Mouse (Mus musculus) intestine, embryonic 15.5 days (tissue): Measurements from ENCODE around the gene Pola1. TPM values are rescaled to one million over a fixed set of nuclear protein-coding genes. Genes with fewer than 3 reads are reported as not detected.

Experiments used
- ATAC-seq: fragments of 200-750 bp; cut with Nextera tagmentation; 2 replicates; pipeline ENCODE4 v1.8.0; 2017; ENCODE audit warnings: moderate TSS enrichment, moderate library complexity
- H3K27ac ChIP-seq: fragments of 300-500 bp; sonication (generic); 2 replicates; pipeline ENCODE4 v1.5.1; 2015; ENCODE audit warnings: mild to moderate bottlenecking, inconsistent platforms
- H3K27me3 ChIP-seq: fragments of 300-500 bp; sonication (generic); replicated peaks from 2 replicates; pipeline ENCODE4 v1.6.1; 2015; ENCODE audit warnings: inconsistent platforms
- H3K36me3 ChIP-seq: fragments of 300-500 bp; sonication (generic); 2 replicates; pipeline ENCODE4 v1.6.1; 2015; ENCODE audit warnings: inconsistent platforms
- H3K4me1 ChIP-seq: fragments of 300-500 bp; sonication (generic); replicated peaks from 2 replicates; pipeline ENCODE4 v1.6.1; 2015; ENCODE audit warnings: inconsistent platforms
- H3K4me2 ChIP-seq: fragments of 300-500 bp; sonication (generic); replicated peaks from 2 replicates; pipeline ENCODE4 v1.6.1; 2015; ENCODE audit warnings: mild to moderate bottlenecking, inconsistent platforms
- H3K4me3 ChIP-seq: fragments of 300-500 bp; sonication (generic); replicated peaks from 2 replicates; pipeline ENCODE4 v1.5.1; 2015; ENCODE audit warnings: inconsistent platforms
- H3K9ac ChIP-seq: fragments of 300-500 bp; sonication (generic); 2 replicates; pipeline ENCODE4 v1.6.1; 2015; ENCODE audit warnings: inconsistent platforms
- H3K9me3 ChIP-seq: fragments of 300-500 bp; sonication (generic); 2 replicates; pipeline ENCODE4 v1.6.1; 2016; ENCODE audit warnings: inconsistent platforms
- WGBS: fragments of 180-500 bp; shearing (Covaris S2); methylation state at CpG from one replicate; pipeline ENCODE4 v1.1.7; 2015; 5-methylcytosine and 5-hydroxymethylcytosine counted together
- polyA plus RNA-seq: library from polyadenylated mRNA; unstranded; fragments of >200 nt; fragmentation: Nextera tagmentation; extraction: Ambion mirVana; gene quantifications from 2 replicates; pipeline ENCODE4 v1.2.1, GENCODE M21; 2015

Gene Pola1
- polyA plus RNA-seq, 1 experiment from 2014 or later, result 17.9 TPM

DNA sequence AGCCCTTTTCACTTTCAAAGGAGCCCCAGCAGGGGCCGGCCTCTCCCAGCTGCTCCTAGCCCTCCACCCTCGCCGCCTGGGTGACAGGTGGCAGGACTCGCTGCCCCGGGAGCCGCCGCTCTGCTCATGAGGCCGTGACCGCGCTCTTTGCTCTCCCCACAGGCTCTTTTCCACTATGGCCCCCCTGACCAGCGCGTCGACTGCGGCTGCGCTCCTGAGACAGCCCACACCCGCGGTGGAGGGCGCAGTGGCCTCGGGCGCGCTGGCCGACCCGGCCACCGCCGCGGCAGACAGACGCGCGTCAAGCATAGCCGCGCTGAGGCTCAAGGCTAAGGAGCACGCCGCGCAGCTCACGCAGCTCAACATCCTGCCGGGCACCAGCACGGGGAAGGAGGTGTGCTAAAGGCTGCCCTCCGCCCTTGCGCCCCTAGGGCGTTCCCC is 334.9 kb downstream of the Pola1 start:
- Histone ChIP-seq H3K36me3 (no peaks in the 10 kb centered on the region), H3K4me2 (peak overlapping the region; percentile 50), H3K27me3 (peaks cover 72% of the 10 kb centered on the region), H3K27ac (no peak overlapping the region), H3K9ac (no peak overlapping the region), H3K9me3 (no peaks in the 10 kb centered on the region), H3K4me3 (peak overlapping the region; percentile 15; the same call in 1 of the 2 replicates), H3K4me1 (no peaks in the 10 kb centered on the region)
- WGBS, result 19% methylated on average over 40 of the region's 40 CpGs
- ATAC-seq, result peak; percentile 31; the same call in 1 of the 2 replicates

DNA sequence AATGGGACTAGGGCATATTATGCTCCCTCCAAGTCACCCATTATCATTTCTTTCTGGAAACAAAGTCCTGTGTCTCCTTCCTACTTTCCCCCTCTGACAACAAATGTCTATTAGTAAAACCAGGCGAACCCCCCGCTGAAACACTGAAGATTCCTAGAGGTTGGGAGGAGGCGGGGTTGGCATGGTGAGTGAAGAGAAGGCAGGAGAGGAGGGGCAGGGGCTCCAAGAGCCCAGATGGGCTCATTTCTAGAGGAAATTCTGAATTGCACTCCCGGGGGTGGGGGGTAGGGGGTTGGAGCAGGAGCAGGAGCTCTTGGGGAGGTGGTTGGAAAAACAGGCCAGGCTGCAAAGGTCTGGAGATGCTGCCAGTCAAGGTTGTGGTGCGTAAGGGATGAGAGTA is 336.1 kb downstream of the Pola1 start:
- 31% methylated on average over 5 of the region's 5 CpGs for WGBS

GRCm38 (mm10) chrX:93294736-93295490 is 337.0 kb downstream of the Pola1 start:
- H3K36me3 ChIP-seq, result no peaks in the 10 kb centered on the region
- peaks cover 71% of the 10 kb centered on the region for H3K27me3 ChIP-seq
- no peak overlapping the region for H3K4me2 ChIP-seq
- no peak for ATAC-seq
- 21% methylated on average over 25 of the region's 25 CpGs for WGBS
- no peak overlapping the region for H3K27ac ChIP-seq
- H3K9me3 ChIP-seq, result no peaks in the 10 kb centered on the region
- H3K4me1 ChIP-seq, result no peaks in the 10 kb centered on the region
- H3K4me3 ChIP-seq, result no peak overlapping the region
- no peak overlapping the region for H3K9ac ChIP-seq

More for the DNA sequence above, 336.1 kb downstream of the Pola1 start:
- H3K9me3 ChIP-seq, result no peaks in the 10 kb centered on the region
- peaks cover 70% of the 10 kb centered on the region for H3K27me3 ChIP-seq
- H3K4me1 ChIP-seq, result no peaks in the 10 kb centered on the region
- no peak overlapping the region for H3K9ac ChIP-seq
- no peak for ATAC-seq
- no peak overlapping the region for H3K4me2 ChIP-seq
- H3K4me3 ChIP-seq, result no peak overlapping the region
- H3K36me3 ChIP-seq, result no peaks in the 10 kb centered on the region
- H3K27ac ChIP-seq, result no peak overlapping the region

- Histone ChIP-seq H3K27me3 (peaks cover 74% of the 10 kb centered on the region), H3K4me1 (0 out of 2 replicates have a peak, but pooled peaks cover 5% of the 10 kb centered on the region)
These were observed 339.9 kb downstream of the Pola1 start for GRCm38 (mm10) chrX:93292031-93292430.

GRCm38 (mm10) chrX:93289851-93290380 is 342.0 kb downstream of the Pola1 start:
- Histone ChIP-seq H3K4me3 (no peak overlapping the region), H3K36me3 (no peaks in the 10 kb centered on the region), H3K9me3 (no peaks in the 10 kb centered on the region), H3K4me2 (no peak overlapping the region), H3K9ac (no peak overlapping the region), H3K27ac (no peak overlapping the region), H3K4me1 (0 out of 2 replicates have a peak, but pooled peaks cover 5% of the 10 kb centered on the region), H3K27me3 (peaks cover 73% of the 10 kb centered on the region)
- ATAC-seq, result no peak
- WGBS, result 13% methylated on average over 12 of the region's 12 CpGs

More at GRCm38 (mm10) chrX:93292031-93292430, 339.9 kb downstream of the Pola1 start:
- no peaks in the 10 kb centered on the region for H3K9me3 ChIP-seq
- H3K4me3 ChIP-seq, result no peak overlapping the region
- WGBS, result 17% methylated on average over 6 of the region's 6 CpGs
- no peaks in the 10 kb centered on the region for H3K36me3 ChIP-seq
- H3K27ac ChIP-seq, result no peak overlapping the region
- ATAC-seq, result no peak
- no peak overlapping the region for H3K9ac ChIP-seq
- H3K4me2 ChIP-seq, result no peak overlapping the region

DNA sequence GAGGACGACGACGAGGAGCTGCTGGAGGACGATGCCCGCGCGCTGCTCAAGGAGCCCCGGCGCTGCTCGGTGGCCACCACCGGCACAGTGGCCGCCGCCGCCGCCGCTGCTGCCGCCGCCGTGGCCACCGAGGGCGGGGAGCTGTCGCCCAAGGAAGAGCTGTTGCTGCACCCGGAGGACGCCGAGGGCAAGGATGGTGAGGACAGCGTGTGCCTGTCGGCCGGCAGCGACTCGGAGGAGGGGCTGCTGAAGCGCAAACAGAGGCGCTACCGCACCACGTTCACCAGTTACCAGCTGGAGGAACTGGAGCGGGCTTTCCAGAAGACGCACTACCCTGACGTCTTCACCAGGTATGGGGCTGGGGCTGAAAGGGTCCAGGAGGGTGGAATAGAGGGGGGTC is 342.9 kb downstream of the Pola1 start:
- Histone ChIP-seq H3K4me2 (peak overlapping the region; percentile 58), H3K27ac (no peak overlapping the region), H3K36me3 (no peaks in the 10 kb centered on the region), H3K27me3 (peaks cover 73% of the 10 kb centered on the region), H3K4me1 (0 out of 2 replicates have a peak, but pooled peaks cover 5% of the 10 kb centered on the region), H3K9ac (no peak overlapping the region), H3K9me3 (no peaks in the 10 kb centered on the region), H3K4me3 (peak overlapping the region; percentile 29)
- no peak for ATAC-seq
- 18% methylated on average over 37 of the region's 37 CpGs for WGBS

GRCm38 (mm10) chrX:93288339-93288738 is 343.6 kb downstream of the Pola1 start:
- peak overlapping the region; percentile 58 for H3K4me2 ChIP-seq
- H3K36me3 ChIP-seq, result no peaks in the 10 kb centered on the region
- peak overlapping the region; percentile 29 for H3K4me3 ChIP-seq
- ATAC-seq, result no peak
- 0 out of 2 replicates have a peak, but pooled peaks cover 5% of the 10 kb centered on the region for H3K4me1 ChIP-seq
- WGBS, result 22% methylated on average over 20 of the region's 37 CpGs
- no peak overlapping the region for H3K27ac ChIP-seq
- H3K9me3 ChIP-seq, result no peaks in the 10 kb centered on the region
- H3K9ac ChIP-seq, result no peak overlapping the region
- H3K27me3 ChIP-seq, result peaks cover 67% of the 10 kb centered on the region

DNA sequence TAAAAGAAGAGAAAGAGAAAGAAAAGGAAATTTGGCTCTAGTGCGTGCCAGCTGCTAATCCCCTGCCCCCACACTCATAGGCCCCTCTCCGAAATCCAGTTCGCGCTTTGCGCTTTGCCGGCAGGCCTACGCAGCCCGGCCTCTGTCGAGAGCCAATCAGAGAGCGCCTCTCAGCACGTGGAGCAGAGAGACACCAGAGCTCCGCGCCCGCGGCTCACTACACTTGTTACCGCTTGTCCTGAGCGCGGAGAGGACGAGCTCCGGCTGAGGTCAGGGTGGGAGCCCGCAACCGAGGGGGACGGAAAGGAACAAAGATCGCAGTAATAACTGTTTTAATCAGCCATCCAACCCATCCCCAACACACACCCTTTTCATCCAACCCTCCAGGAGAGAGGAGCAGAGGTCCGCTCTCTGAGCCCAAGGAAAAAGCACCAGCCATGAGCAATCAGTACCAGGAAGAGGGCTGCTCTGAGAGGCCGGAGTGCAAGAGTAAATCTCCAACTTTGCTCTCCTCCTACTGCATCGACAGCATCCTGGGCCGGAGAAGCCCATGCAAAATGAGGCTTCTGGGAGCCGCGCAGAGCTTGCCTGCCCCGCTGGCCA is 345.6 kb downstream of the Pola1 start, which contains the start of gene Arx:
TSS of gene Arx (plus strand) at position 155 of the 603 bp plus-strand sequence.
- ATAC-seq, result peak; percentile 93
- H3K36me3 ChIP-seq, result no peaks in the 10 kb centered on the region
- no peak within 1 kb of the TSS for H3K4me3 ChIP-seq
- peak within 1 kb of the TSS; percentile 30; the same call in 1 of the 2 replicates for H3K4me2 ChIP-seq
- no peaks in the 10 kb centered on the region for H3K9me3 ChIP-seq
- H3K27ac ChIP-seq, result no peak within 1 kb of the TSS
- H3K27me3 ChIP-seq, result peaks cover 70% of the 10 kb centered on the region
- H3K9ac ChIP-seq, result no peak within 1 kb of the TSS
- 0 out of 2 replicates have a peak, but pooled peaks cover 5% of the 10 kb centered on the region for H3K4me1 ChIP-seq
- 26% methylated on average over 31 of the region's 31 CpGs for WGBS

DNA sequence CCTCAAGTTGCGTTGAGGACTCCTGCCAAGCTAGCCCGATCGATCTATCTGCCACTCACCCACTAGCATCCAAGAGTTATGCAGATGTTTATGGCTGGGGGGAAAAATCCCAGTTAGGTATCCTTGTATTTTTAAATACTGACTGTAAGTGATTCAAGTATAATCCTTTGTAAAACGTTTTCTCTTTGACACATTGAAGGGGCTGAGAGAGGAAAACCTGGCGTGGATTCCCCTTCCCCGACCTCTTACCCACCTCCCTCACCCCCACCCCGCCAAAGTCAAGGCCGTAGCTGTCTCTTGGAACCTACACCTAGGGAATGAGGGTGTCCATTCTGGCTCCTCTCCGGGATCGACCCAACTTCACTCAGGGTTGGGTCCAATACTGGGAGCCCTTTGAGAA is 346.9 kb downstream of the Pola1 start:
- Histone ChIP-seq H3K9ac (no peak overlapping the region), H3K36me3 (no peaks in the 10 kb centered on the region), H3K4me1 (0 out of 2 replicates have a peak, but pooled peaks cover 5% of the 10 kb centered on the region), H3K4me3 (no peak overlapping the region), H3K4me2 (no peak overlapping the region), H3K27ac (no peak overlapping the region), H3K9me3 (no peaks in the 10 kb centered on the region), H3K27me3 (peaks cover 67% of the 10 kb centered on the region)
- no peak for ATAC-seq
- 22% methylated on average over 10 of the region's 10 CpGs for WGBS

DNA sequence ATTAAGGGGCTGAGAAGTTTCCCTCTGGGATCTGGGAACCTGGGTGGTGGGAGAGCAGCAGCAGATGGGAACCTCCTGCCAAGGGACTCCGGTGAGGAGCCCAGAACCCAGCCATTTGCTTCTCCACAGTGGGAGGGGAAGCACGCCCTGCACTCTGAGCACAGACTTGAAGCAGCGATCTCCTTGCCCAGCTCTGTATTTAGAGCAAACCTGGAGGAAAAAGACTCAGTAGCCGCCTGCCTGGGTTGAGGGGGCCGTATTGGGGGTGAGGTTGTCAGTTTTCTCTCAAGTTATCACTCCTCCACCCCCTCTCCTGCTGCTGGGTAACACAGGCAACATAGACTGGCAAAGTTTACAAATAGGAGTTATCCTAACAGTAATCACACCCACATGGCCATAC is 350.2 kb downstream of the Pola1 start:
- no peak for ATAC-seq
- no peaks in the 10 kb centered on the region for H3K36me3 ChIP-seq
- peaks cover 40% of the 10 kb centered on the region for H3K27me3 ChIP-seq
- no peaks in the 10 kb centered on the region for H3K9me3 ChIP-seq
- H3K27ac ChIP-seq, result no peak overlapping the region
- no peak overlapping the region for H3K4me3 ChIP-seq
- no peaks in the 10 kb centered on the region for H3K4me1 ChIP-seq
- H3K4me2 ChIP-seq, result peak overlapping the region; percentile 15; the same call in 1 of the 2 replicates
- no peak overlapping the region for H3K9ac ChIP-seq
- 20% methylated on average over 5 of the region's 5 CpGs for WGBS

DNA sequence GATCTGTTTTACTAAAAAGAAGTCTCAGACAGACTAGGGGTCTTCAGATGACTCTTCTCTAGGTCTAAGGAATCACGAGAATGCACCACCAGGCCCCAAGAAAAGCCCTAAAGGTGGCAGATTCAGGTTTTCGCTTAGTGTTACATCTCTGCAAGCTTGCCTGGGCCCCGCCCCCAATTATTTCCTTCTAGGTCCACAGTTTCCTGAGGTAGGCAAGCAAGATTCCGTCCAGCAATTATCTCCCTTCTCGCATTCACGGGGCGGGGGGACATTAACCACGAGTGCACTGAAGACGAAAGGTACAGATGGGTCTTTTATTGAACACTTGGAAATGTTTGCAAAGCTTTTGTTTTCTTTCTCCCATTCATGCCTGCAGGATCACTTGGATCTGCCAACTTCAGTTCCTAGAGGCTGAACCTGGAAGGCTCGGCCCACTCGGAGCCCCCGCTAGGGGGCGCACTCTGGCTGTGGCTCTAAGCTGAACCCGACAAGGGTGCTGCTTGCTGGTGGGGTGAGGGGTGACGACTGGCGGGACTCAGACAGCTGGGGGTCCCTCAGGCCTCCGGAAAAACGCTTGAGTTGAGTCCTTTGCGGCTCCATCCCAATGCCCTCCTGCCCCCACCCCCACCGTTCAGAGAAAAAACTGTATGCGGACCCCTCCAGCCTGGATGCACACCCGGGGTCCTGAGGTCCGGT is 350.8 kb downstream of the Pola1 start:
- H3K4me1 ChIP-seq, result no peaks in the 10 kb centered on the region
- H3K27ac ChIP-seq, result no peak overlapping the region
- H3K36me3 ChIP-seq, result no peaks in the 10 kb centered on the region
- H3K4me2 ChIP-seq, result peak overlapping the region; percentile 15; the same call in 1 of the 2 replicates
- peaks cover 36% of the 10 kb centered on the region for H3K27me3 ChIP-seq
- H3K9ac ChIP-seq, result no peak overlapping the region
- ATAC-seq, result 0 out of 2 replicates have a peak, but pooled peaks have one; percentile 43
- WGBS, result 15% methylated on average over 23 of the region's 23 CpGs
- no peaks in the 10 kb centered on the region for H3K9me3 ChIP-seq
- no peak overlapping the region for H3K4me3 ChIP-seq

GRCm38 (mm10) chrX:93279940-93280339 is 352.0 kb downstream of the Pola1 start:
- 28% methylated on average over 4 of the region's 11 CpGs for WGBS
- no peaks in the 10 kb centered on the region for H3K4me1 ChIP-seq
- H3K36me3 ChIP-seq, result no peaks in the 10 kb centered on the region
- ATAC-seq, result no peak
- peaks cover 25% of the 10 kb centered on the region for H3K27me3 ChIP-seq
- H3K9ac ChIP-seq, result no peak overlapping the region
- no peak overlapping the region for H3K4me3 ChIP-seq
- H3K27ac ChIP-seq, result no peak overlapping the region
- H3K4me2 ChIP-seq, result no peak overlapping the region
- no peaks in the 10 kb centered on the region for H3K9me3 ChIP-seq
